Mouse (Mus musculus): ENCODE results near the gene Sema7a.

- TF ChIP-seq HCFC1 (IDR thresholded peaks at IDR 0.05; ENCODE audit: borderline replicate concordance, insufficient read depth, low read length) (no peak), MAFK (IDR thresholded peaks at IDR 0.05; ENCODE audit: insufficient read depth, low read depth, low read length) (no peak), CHD2 (IDR thresholded peaks at IDR 0.05; ENCODE audit: low read depth, low read length) (no peak), ZNF384 (IDR thresholded peaks at IDR 0.05; ENCODE audit: low read depth, low read length) (no peak), ZC3H11A (IDR thresholded peaks at IDR 0.05; ENCODE audit: borderline replicate concordance, low read depth, low read length) (no peak)
These were observed 10.6 kb downstream of the Sema7a start for GRCm38 (mm10) chr9:57950519-57950918.

Data from ES-E14 (cell line).